Mouse (Mus musculus) heart, postnatal 0 days (tissue): ENCODE data around the gene Yrdc.

Source experiments
- CTCF ChIP-seq: IDR thresholded peaks from 2 replicates; pipeline ENCODE4 v1.5.1; 2016; ENCODE audit warnings: antibody characterized with exemption, control low read depth, low read depth
- EP300 ChIP-seq: IDR thresholded peaks from 2 replicates; pipeline ENCODE4 v1.6.1; 2016; ENCODE audit warnings: antibody characterized with exemption, low read depth

DNA sequence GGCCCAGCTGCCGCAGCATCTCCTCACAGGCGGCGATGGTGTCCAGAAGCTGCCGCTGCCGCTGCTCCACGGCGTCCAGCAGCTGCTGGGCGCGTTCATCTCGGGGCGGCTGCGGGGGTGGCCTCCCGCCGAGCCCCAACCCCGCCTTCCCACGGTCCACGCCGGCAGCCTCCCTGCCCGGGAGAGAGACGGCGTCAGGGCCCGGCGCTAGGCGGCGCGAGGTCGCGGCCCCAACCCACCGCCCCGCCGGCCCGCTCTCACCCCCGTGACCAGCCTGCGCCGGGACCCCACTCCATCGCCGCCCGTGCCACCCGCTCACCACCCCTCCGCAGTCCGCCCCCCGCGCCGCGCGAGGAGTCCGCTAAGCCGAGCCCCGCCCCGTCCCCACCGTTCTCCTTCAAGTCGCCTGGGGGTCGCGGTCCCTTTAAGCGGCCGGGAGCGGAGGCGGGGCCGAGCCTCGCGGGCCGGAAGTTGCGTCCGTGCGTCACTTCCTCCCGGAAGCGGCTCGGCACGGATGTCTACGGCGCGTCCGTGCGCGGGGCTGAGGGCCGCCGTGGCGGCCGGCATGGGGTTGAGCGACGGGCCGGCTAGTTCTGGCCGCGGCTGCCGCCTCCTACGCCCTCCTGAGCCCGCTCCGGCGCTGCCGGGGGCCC, at the start of gene Yrdc:
- TF ChIP-seq CTCF = peak; percentile 4; the same call in 1 of the 2 replicates
- no peak for TF ChIP-seq EP300
